Mouse (Mus musculus) olfactory bulb, adult 2 months (tissue): Measurements from ENCODE around the gene Espn.

Experiments used
- CTCF ChIP-seq: fragments of 200-500 bp; IDR thresholded peaks from 2 replicates; pipeline ENCODE4 v1.5.1; 2012; ENCODE audit warnings: low read depth, mild to moderate bottlenecking, low read length, moderate library complexity; ENCODE audit not compliant: insufficient read depth
- POLR2A ChIP-seq: fragments of 200-500 bp; IDR thresholded peaks from 2 replicates; pipeline ENCODE4 v1.6.1; 2012; ENCODE audit warnings: mild to moderate bottlenecking, low read depth, low read length, moderate library complexity; ENCODE audit not compliant: insufficient read depth

- TF ChIP-seq POLR2A (no peak), CTCF (no peak)
These were observed 72.9 kb downstream of the Espn start for GRCm38 (mm10) chr4:152079261-152079660.
